Mouse (Mus musculus): ENCODE results near the gene Ccdc88b. TPM values are rescaled to one million over a fixed set of nuclear protein-coding genes. Genes with fewer than 3 reads are reported as not detected.
"Not testable (repeated sequence)": the region's sequence is repeated elsewhere in the genome, so short reads cannot be mapped to it uniquely, and the experiment has no call there.

Ccdc88b gene
- total and polyA plus RNA-seq, 2 experiments: 1.4 to 1.9 TPM

DNA sequence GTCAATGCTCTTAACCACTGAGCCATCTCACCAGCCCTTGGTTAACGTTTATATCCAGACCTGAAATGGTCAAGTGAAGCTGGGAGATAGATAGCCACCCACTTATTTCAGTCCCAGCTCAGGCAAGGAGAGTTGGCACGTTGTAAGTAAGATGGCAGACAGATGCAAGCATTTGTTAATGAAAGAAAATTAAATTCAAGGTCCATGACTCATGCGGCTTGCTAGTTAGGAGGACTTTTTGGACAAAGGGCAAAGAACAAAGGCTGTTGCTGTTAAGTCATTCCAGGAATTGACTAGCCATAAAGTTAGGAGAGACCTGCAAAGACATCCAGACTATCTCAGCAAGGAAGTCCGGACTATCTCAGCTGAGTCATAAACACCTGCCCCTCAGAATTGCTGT is 41.6 kb upstream of the Ccdc88b start:
- Histone ChIP-seq H3K27ac (replicated peaks; ENCODE audit: insufficient read depth, low read depth, low read length) (no peak overlapping the region), H3K79me2 (ENCODE audit: control insufficient read depth, insufficient read depth, low read length) (no peaks in the 10 kb centered on the region), H3K27me3 (ENCODE audit: control insufficient read depth, insufficient read depth, low read length) (no peaks in the 10 kb centered on the region), H3K4me3 (ENCODE audit: insufficient read depth, low read depth, low read length) (no peak overlapping the region), H3K36me3 (ENCODE audit: control insufficient read depth, insufficient read depth, low read length) (no peaks in the 10 kb centered on the region), H3K4me1 (ENCODE audit: control insufficient read depth, insufficient read depth, low read length) (0 out of 2 replicates have a peak, but pooled peaks cover 3% of the 10 kb centered on the region), H3K9ac (ENCODE audit: low read depth, low read length) (no peak overlapping the region)
- no peak for TF ChIP-seq CTCF (IDR thresholded peaks at IDR 0.05; ENCODE audit: low read depth, low read length)
- TF ChIP-seq POLR2A (IDR thresholded peaks at IDR 0.05; ENCODE audit: extremely low read depth, insufficient read depth, low read length): no peak
- WGBS: 74% methylated on average over 4 of the region's 4 CpGs
- peak; percentile 31 for DNase-seq (ENCODE audit: extremely low read depth, low read depth, low spot score)

DNA sequence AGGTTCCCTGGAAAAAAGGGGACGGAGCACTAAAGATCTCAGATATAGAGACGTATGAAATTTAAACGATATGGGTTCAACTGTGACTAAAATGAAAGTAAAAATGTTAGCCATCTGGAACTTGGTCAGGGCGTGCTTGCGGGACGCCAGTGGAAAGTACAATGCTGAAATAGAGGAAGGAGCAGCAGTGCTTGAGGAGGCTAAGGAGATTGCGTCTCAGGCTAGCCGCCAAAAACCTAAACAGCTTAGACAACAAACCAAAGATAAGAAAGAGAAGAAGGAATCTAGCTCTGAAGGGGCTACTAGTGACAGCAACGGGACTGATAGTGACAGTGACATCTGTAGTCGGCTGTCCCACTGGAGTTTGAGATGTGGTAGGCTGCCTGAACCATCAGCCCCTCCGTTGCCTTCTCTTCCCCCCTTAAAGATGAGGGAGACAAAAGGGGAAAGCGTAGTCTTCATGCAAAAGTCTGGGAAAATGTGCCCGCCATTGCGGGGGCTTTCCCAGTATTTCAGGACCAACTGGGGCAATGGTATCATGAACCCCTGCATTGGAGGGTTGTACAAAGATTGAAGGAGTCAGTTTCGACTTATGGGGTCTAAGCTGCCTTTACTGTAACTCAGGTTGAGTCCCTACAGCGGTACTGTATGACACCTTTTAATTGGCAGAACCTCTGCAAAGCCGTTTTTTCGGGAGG is 37.7 kb upstream of the Ccdc88b start:
- not testable (repeated sequence) for H3K9ac ChIP-seq (ENCODE audit: low read depth, low read length); H3K27ac ChIP-seq (replicated peaks; ENCODE audit: insufficient read depth, low read depth, low read length); H3K79me2 ChIP-seq (ENCODE audit: control insufficient read depth, insufficient read depth, low read length); H3K4me3 ChIP-seq (ENCODE audit: insufficient read depth, low read depth, low read length); DNase-seq (ENCODE audit: extremely low read depth, low read depth, low spot score); H3K4me1 ChIP-seq (ENCODE audit: control insufficient read depth, insufficient read depth, low read length); H3K27me3 ChIP-seq (ENCODE audit: control insufficient read depth, insufficient read depth, low read length); H3K36me3 ChIP-seq (ENCODE audit: control insufficient read depth, insufficient read depth, low read length)
- WGBS: 71% methylated on average over 18 of the region's 18 CpGs

DNA sequence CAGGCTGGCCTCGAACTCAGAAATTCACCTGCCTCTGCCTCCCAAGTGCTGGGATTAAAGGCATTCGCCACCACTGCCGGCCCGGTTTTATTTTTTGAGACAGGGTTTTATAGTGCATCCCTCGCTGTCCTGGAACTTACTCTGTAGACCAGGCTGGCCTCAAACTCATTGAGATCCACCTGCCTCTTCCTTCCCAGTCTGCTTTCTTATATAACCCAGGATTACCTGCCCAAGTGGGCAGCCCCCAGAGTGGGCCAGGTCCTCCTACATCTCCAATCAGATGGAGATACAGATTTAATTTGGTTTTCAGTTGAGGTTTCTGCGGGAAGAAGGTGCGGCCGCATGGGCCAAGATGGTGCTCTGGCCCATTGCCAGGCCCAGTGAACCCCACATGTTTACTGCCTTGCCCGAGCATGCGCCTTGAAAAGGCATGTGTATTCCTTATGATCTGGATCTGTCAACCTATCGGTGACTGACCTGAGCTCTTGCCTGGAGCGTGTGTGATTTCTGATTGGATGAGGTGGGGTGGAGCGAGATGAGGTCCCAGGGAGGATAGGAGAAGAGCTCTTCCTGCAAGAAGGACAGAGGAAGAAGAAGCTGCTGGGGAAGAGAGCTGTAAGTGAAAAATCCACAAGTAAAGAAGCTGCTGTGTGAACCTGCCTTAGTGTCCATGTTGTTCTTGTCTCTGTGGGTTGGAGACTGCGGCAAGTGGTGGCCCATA is 35.9 kb upstream of the Ccdc88b start:
- Histone ChIP-seq H3K4me1 (ENCODE audit: control insufficient read depth, insufficient read depth, low read length) (no peaks in the 10 kb centered on the region), H3K9ac (ENCODE audit: low read depth, low read length) (no peak overlapping the region), H3K27me3 (ENCODE audit: control insufficient read depth, insufficient read depth, low read length) (no peaks in the 10 kb centered on the region), H3K4me3 (ENCODE audit: insufficient read depth, low read depth, low read length) (no peak overlapping the region), H3K79me2 (ENCODE audit: control insufficient read depth, insufficient read depth, low read length) (no peaks in the 10 kb centered on the region), H3K36me3 (ENCODE audit: control insufficient read depth, insufficient read depth, low read length) (no peaks in the 10 kb centered on the region), H3K27ac (replicated peaks; ENCODE audit: insufficient read depth, low read depth, low read length) (no peak overlapping the region)
- WGBS: 95% methylated on average over 14 of the region's 14 CpGs
- TF ChIP-seq POLR2A (IDR thresholded peaks at IDR 0.05; ENCODE audit: extremely low read depth, insufficient read depth, low read length) (no peak), CTCF (IDR thresholded peaks at IDR 0.05; ENCODE audit: low read depth, low read length) (no peak)
- DNase-seq (ENCODE audit: extremely low read depth, low read depth, low spot score): no peak

DNA sequence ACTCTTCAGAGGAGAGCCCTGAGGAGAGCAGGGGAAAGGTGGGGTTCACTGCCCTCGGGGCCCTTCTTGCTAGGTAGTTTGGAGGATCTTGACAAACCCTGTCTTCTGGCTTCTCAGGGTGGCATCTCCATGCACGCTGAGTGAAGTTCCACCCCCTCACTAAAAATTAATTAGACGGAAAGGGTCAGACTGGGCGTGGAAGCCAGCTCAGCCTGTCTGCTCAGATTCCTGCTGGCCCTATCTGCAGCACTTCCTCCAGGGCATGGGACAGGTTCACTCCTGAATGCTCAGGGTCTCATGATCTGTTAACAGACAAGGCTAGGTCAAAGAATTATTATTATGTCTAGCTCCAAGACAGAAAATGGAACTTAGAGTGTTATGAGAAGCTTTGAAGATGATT is 34.5 kb upstream of the Ccdc88b start:
- no peak for TF ChIP-seq POLR2A (IDR thresholded peaks at IDR 0.05; ENCODE audit: extremely low read depth, insufficient read depth, low read length)
- TF ChIP-seq CTCF (IDR thresholded peaks at IDR 0.05; ENCODE audit: low read depth, low read length): no peak
- Histone ChIP-seq H3K9ac (ENCODE audit: low read depth, low read length) (no peak overlapping the region), H3K27ac (replicated peaks; ENCODE audit: insufficient read depth, low read depth, low read length) (no peak overlapping the region), H3K36me3 (ENCODE audit: control insufficient read depth, insufficient read depth, low read length) (no peaks in the 10 kb centered on the region), H3K4me3 (ENCODE audit: insufficient read depth, low read depth, low read length) (no peak overlapping the region), H3K4me1 (ENCODE audit: control insufficient read depth, insufficient read depth, low read length) (no peaks in the 10 kb centered on the region), H3K27me3 (ENCODE audit: control insufficient read depth, insufficient read depth, low read length) (no peaks in the 10 kb centered on the region), H3K79me2 (ENCODE audit: control insufficient read depth, insufficient read depth, low read length) (no peaks in the 10 kb centered on the region)
- no peak for DNase-seq (ENCODE audit: extremely low read depth, low read depth, low spot score)
- WGBS: 72% methylated on average over 4 of the region's 4 CpGs

DNA sequence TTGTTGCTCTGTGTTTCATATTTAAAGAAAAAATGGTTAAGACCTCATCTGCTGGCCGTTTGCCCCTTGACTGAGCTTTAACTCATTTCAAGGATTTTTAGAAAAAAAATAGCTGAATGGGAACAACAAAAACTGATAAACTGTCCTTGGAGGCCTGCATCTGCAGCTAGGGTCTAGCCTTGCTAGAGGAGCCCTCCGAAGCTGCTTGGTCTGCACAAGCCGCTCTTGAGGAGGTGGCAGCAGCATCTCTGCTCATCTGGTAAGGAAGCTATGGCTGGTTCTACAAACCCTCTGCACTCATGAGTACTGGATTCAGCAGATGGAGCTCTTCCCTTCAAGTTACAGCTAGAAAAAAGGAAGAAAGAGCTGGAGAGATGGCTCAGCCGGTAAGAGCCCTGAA is 20.0 kb upstream of the Ccdc88b start:
- TF ChIP-seq POLR2A (IDR thresholded peaks at IDR 0.05; ENCODE audit: extremely low read depth, insufficient read depth, low read length): no peak
- TF ChIP-seq CTCF (IDR thresholded peaks at IDR 0.05; ENCODE audit: low read depth, low read length): no peak
- WGBS: 80% methylated on average over 4 of the region's 4 CpGs
- H3K36me3 ChIP-seq (ENCODE audit: control insufficient read depth, insufficient read depth, low read length): no peaks in the 10 kb centered on the region
- DNase-seq (ENCODE audit: extremely low read depth, low read depth, low spot score): no peak
- H3K79me2 ChIP-seq (ENCODE audit: control insufficient read depth, insufficient read depth, low read length): no peaks in the 10 kb centered on the region
- no peaks in the 10 kb centered on the region for H3K4me1 ChIP-seq (ENCODE audit: control insufficient read depth, insufficient read depth, low read length)
- no peak overlapping the region for H3K27ac ChIP-seq (replicated peaks; ENCODE audit: insufficient read depth, low read depth, low read length)
- H3K9ac ChIP-seq (ENCODE audit: low read depth, low read length): no peak overlapping the region
- no peak overlapping the region for H3K4me3 ChIP-seq (ENCODE audit: insufficient read depth, low read depth, low read length)
- no peaks in the 10 kb centered on the region for H3K27me3 ChIP-seq (ENCODE audit: control insufficient read depth, insufficient read depth, low read length)

DNA sequence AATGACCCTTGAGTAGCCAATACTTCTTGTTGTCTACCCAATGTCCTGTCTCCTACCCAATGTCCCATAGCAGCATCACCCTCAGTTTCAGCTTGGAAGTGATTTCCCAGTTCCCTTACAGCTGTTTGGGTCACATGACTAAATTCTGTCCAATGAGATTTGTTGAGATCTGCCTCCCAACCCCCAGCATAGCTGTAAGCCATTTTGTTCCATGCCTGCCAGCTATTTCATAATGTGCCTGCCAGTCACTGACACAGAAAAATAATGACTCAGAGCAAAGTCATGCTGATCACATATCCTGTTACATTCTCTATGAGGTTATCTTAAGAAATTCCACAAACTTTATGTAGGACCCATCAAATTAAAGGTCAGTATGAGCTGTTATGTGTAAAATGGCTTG is 18.8 kb upstream of the Ccdc88b start:
- Histone ChIP-seq H3K27me3 (ENCODE audit: control insufficient read depth, insufficient read depth, low read length) (no peaks in the 10 kb centered on the region), H3K36me3 (ENCODE audit: control insufficient read depth, insufficient read depth, low read length) (no peaks in the 10 kb centered on the region), H3K4me1 (ENCODE audit: control insufficient read depth, insufficient read depth, low read length) (peaks cover under 1% of the 10 kb centered on the region; the same call in 1 of the 2 replicates), H3K4me3 (ENCODE audit: insufficient read depth, low read depth, low read length) (no peak overlapping the region), H3K79me2 (ENCODE audit: control insufficient read depth, insufficient read depth, low read length) (no peaks in the 10 kb centered on the region), H3K27ac (replicated peaks; ENCODE audit: insufficient read depth, low read depth, low read length) (no peak overlapping the region), H3K9ac (ENCODE audit: low read depth, low read length) (no peak overlapping the region)
- DNase-seq (ENCODE audit: extremely low read depth, low read depth, low spot score): peak; percentile 29
- TF ChIP-seq CTCF (IDR thresholded peaks at IDR 0.05; ENCODE audit: low read depth, low read length) (no peak), POLR2A (IDR thresholded peaks at IDR 0.05; ENCODE audit: extremely low read depth, insufficient read depth, low read length) (no peak)
